17 mouse cellular contexts compared by ENCODE assay signal in genomic region chr12:70617979-70618378, GRCm38 (mm10).
"Had no signal": no experiment of that assay in that cellular context is flagged by ENCODE, and none has a peak within 500 bp of the region (broad histone marks: within the 10 kb centered on the region; RNA-seq: fewer than 3 reads in every experiment).

No protein-coding gene starts in this region.

- H3K36me3 ChIP-seq: liver, embryonic 15.5 days; lung, embryonic 15.5 days; midbrain, embryonic 13.5 days; midbrain, embryonic 15.5 days; neural tube, embryonic 12.5 days; stomach, embryonic 15.5 days had no signal

- H3K9me3 ChIP-seq: liver, embryonic 15.5 days; lung, embryonic 15.5 days; megakaryocyte, embryonic 14.5 days; midbrain, embryonic 13.5 days; midbrain, embryonic 15.5 days; stomach, embryonic 15.5 days had no signal

- H3K4me2 ChIP-seq: liver, embryonic 15.5 days; lung, embryonic 15.5 days; midbrain, embryonic 11.5 days; midbrain, embryonic 13.5 days; midbrain, embryonic 15.5 days; neural tube, embryonic 12.5 days; stomach, embryonic 15.5 days had no signal

- DNase-seq: lung, adult 2 months; lung, postnatal 14 days; lung, postnatal 36 days; right cerebral cortex, postnatal 14 days; thymus, adult 18-20 months; thymus, postnatal 14 days; thymus, postnatal 36 days had no signal

- ATAC-seq: lung, postnatal 0 days; midbrain, embryonic 13.5 days; midbrain, embryonic 15.5 days had no signal

- H3K27me3 ChIP-seq: liver, embryonic 15.5 days; lung, embryonic 15.5 days; midbrain, embryonic 13.5 days; midbrain, embryonic 15.5 days; neural tube, embryonic 12.5 days; stomach, embryonic 15.5 days had no signal

- H3K4me1 ChIP-seq: midbrain, embryonic 13.5 days; midbrain, embryonic 15.5 days; stomach, embryonic 15.5 days had no signal

- H3K4me3 ChIP-seq: liver, embryonic 15.5 days; lung, embryonic 15.5 days; megakaryocyte, embryonic 14.5 days; midbrain, embryonic 13.5 days; midbrain, embryonic 15.5 days; neural tube, embryonic 12.5 days; stomach, embryonic 15.5 days had no signal

- H3K27ac ChIP-seq: liver, embryonic 15.5 days; lung, embryonic 15.5 days; macrophage; midbrain, embryonic 13.5 days; midbrain, embryonic 15.5 days; neural tube, embryonic 12.5 days; stomach, embryonic 15.5 days had no signal

- H3K9ac ChIP-seq: liver, embryonic 15.5 days; lung, embryonic 15.5 days; midbrain, embryonic 13.5 days; midbrain, embryonic 15.5 days; neural tube, embryonic 12.5 days; stomach, embryonic 15.5 days had no signal
